Mouse (Mus musculus) heart, embryonic 12.5 days (tissue): ENCODE data around the gene Tet3. TPM values are rescaled to one million over a fixed set of nuclear protein-coding genes. Genes with fewer than 3 reads are reported as not detected.

Experiments used
- ATAC-seq: fragments of 200-750 bp; cut with Nextera tagmentation; 2 replicates; pipeline ENCODE4 v1.8.0; 2017; ENCODE audit warnings: moderate TSS enrichment, moderate library complexity; ENCODE audit not compliant: insufficient number of reproducible peaks, low FRiP score
- H3K27ac ChIP-seq: fragments of 300-500 bp; sonication (generic); 2 replicates; pipeline ENCODE4 v1.5.1; 2016; ENCODE audit warnings: mild to moderate bottlenecking, moderate library complexity; ENCODE audit not compliant: poor library complexity, severe bottlenecking
- H3K27me3 ChIP-seq: fragments of 300-500 bp; sonication (generic); replicated peaks from 2 replicates; pipeline ENCODE4 v1.6.1; 2016; ENCODE audit warnings: mild to moderate bottlenecking, moderate library complexity
- H3K36me3 ChIP-seq: fragments of 300-500 bp; sonication (generic); 2 replicates; pipeline ENCODE4 v1.6.1; 2016; ENCODE audit warnings: mild to moderate bottlenecking, moderate library complexity
- H3K4me1 ChIP-seq: fragments of 300-500 bp; sonication (generic); replicated peaks from 2 replicates; pipeline ENCODE4 v1.6.1; 2016; ENCODE audit warnings: mild to moderate bottlenecking
- H3K4me2 ChIP-seq: fragments of 300-500 bp; sonication (generic); 2 replicates; pipeline ENCODE4 v1.6.1; 2016; ENCODE audit warnings: mild to moderate bottlenecking, moderate library complexity
- H3K4me3 ChIP-seq: fragments of 300-500 bp; sonication (generic); 2 replicates; pipeline ENCODE4 v1.5.1; 2016; ENCODE audit warnings: mild to moderate bottlenecking
- H3K9ac ChIP-seq: fragments of 300-500 bp; sonication (generic); 2 replicates; pipeline ENCODE4 v1.6.1; 2016; ENCODE audit warnings: mild to moderate bottlenecking, moderate library complexity
- H3K9me3 ChIP-seq: fragments of 300-500 bp; sonication (generic); replicated peaks from 2 replicates; pipeline ENCODE4 v1.6.1; 2016; ENCODE audit warnings: mild to moderate bottlenecking, moderate library complexity
- WGBS: fragments of 180-500 bp; shearing (Covaris S2); methylation state at CpG from one replicate; pipeline ENCODE4 v1.1.7; 2016; 5-methylcytosine and 5-hydroxymethylcytosine counted together
- polyA plus RNA-seq: library from polyadenylated mRNA; unstranded; fragments of >200 nt; fragmentation: Nextera tagmentation; extraction: Ambion mirVana; gene quantifications from 2 replicates; pipeline ENCODE4 v1.2.1, GENCODE M21; 2016

Tet3 gene
- polyA plus RNA-seq, 1 experiment from 2014 or later = 31.3 TPM

- no peaks in the 10 kb centered on the region for H3K27me3 ChIP-seq
- no peak overlapping the region for H3K4me3 ChIP-seq
- WGBS = 89% methylated on average over 7 of the region's 7 CpGs
- H3K4me2 ChIP-seq = no peak overlapping the region
- H3K9ac ChIP-seq = no peak overlapping the region
- no peaks in the 10 kb centered on the region for H3K9me3 ChIP-seq
- H3K36me3 ChIP-seq = peaks cover 44% of the 10 kb centered on the region
- H3K4me1 ChIP-seq = peaks cover 6% of the 10 kb centered on the region; the same call in 1 of the 2 replicates
- ATAC-seq = no peak
- H3K27ac ChIP-seq = no peak overlapping the region
Measured at GRCm38 (mm10) chr6:83478628-83479027, 19.7 kb upstream of the Tet3 start.

GRCm38 (mm10) chr6:83478217-83478616 lies 19.3 kb upstream of the Tet3 start:
- no peak for ATAC-seq
- H3K9ac ChIP-seq = no peak overlapping the region
- H3K9me3 ChIP-seq = no peaks in the 10 kb centered on the region
- peaks cover 6% of the 10 kb centered on the region; the same call in 1 of the 2 replicates for H3K4me1 ChIP-seq
- no peak overlapping the region for H3K4me3 ChIP-seq
- H3K4me2 ChIP-seq = no peak overlapping the region
- H3K27me3 ChIP-seq = no peaks in the 10 kb centered on the region
- H3K27ac ChIP-seq = no peak overlapping the region
- peaks cover 43% of the 10 kb centered on the region for H3K36me3 ChIP-seq
- WGBS = 54% methylated on average over 4 of the region's 4 CpGs

- Histone ChIP-seq H3K9me3 (no peaks in the 10 kb centered on the region), H3K27ac (no peak overlapping the region), H3K4me2 (no peak overlapping the region), H3K9ac (no peak overlapping the region), H3K4me1 (peaks cover 6% of the 10 kb centered on the region; the same call in 1 of the 2 replicates), H3K36me3 (peaks cover 18% of the 10 kb centered on the region), H3K27me3 (no peaks in the 10 kb centered on the region), H3K4me3 (no peak overlapping the region)
- ATAC-seq = no peak
- WGBS = 62% methylated on average over 7 of the region's 7 CpGs
Measured at GRCm38 (mm10) chr6:83475431-83475830, 16.5 kb upstream of the Tet3 start.

GRCm38 (mm10) chr6:83473240-83473639 lies 14.4 kb upstream of the Tet3 start:
- no peak for ATAC-seq
- no peak overlapping the region for H3K27ac ChIP-seq
- H3K9ac ChIP-seq = no peak overlapping the region
- H3K27me3 ChIP-seq = no peaks in the 10 kb centered on the region
- no peaks in the 10 kb centered on the region for H3K36me3 ChIP-seq
- H3K9me3 ChIP-seq = no peaks in the 10 kb centered on the region
- no peak overlapping the region for H3K4me3 ChIP-seq
- peaks cover 6% of the 10 kb centered on the region; the same call in 1 of the 2 replicates for H3K4me1 ChIP-seq
- H3K4me2 ChIP-seq = no peak overlapping the region
- 79% methylated on average over 9 of the region's 9 CpGs for WGBS

GRCm38 (mm10) chr6:83471739-83472138 lies 12.9 kb upstream of the Tet3 start:
- Histone ChIP-seq H3K4me1 (peaks cover 6% of the 10 kb centered on the region; the same call in 1 of the 2 replicates), H3K9me3 (no peaks in the 10 kb centered on the region), H3K9ac (no peak overlapping the region), H3K27me3 (no peaks in the 10 kb centered on the region), H3K27ac (no peak overlapping the region), H3K36me3 (no peaks in the 10 kb centered on the region), H3K4me2 (no peak overlapping the region), H3K4me3 (no peak overlapping the region)
- 85% methylated on average over 7 of the region's 7 CpGs for WGBS
- ATAC-seq = no peak

GRCm38 (mm10) chr6:83464011-83464410 lies 5.1 kb upstream of the Tet3 start:
- no peaks in the 10 kb centered on the region for H3K27me3 ChIP-seq
- no peak for ATAC-seq
- no peak overlapping the region for H3K4me2 ChIP-seq
- no peak overlapping the region for H3K27ac ChIP-seq
- H3K4me1 ChIP-seq = peaks cover 16% of the 10 kb centered on the region
- H3K9ac ChIP-seq = no peak overlapping the region
- no peaks in the 10 kb centered on the region for H3K36me3 ChIP-seq
- no peak overlapping the region for H3K4me3 ChIP-seq
- peaks cover 5% of the 10 kb centered on the region; the same call in 1 of the 2 replicates for H3K9me3 ChIP-seq

GRCm38 (mm10) chr6:83456984-83457810 lies 1.7 kb downstream of the Tet3 start:
- Histone ChIP-seq H3K27ac (peak overlapping the region; percentile 91), H3K27me3 (no peaks in the 10 kb centered on the region), H3K4me1 (peaks cover 66% of the 10 kb centered on the region), H3K9ac (peak overlapping the region; percentile 86), H3K36me3 (0 out of 2 replicates have a peak, but pooled peaks cover 7% of the 10 kb centered on the region), H3K4me3 (peak overlapping the region; percentile 77), H3K9me3 (no peaks in the 10 kb centered on the region), H3K4me2 (peak overlapping the region; percentile 79)
- no peak for ATAC-seq
- WGBS = 5% methylated on average over 32 of the region's 33 CpGs

- H3K4me1 ChIP-seq = peaks cover 74% of the 10 kb centered on the region
- H3K36me3 ChIP-seq = 0 out of 2 replicates have a peak, but pooled peaks cover 7% of the 10 kb centered on the region
- H3K27me3 ChIP-seq = no peaks in the 10 kb centered on the region
- H3K27ac ChIP-seq = peak overlapping the region; percentile 91
- H3K4me2 ChIP-seq = peak overlapping the region; percentile 79
- ATAC-seq = peak; percentile 77
- under 1% methylated on average over 77 of the region's 105 CpGs for WGBS
- H3K9ac ChIP-seq = peak overlapping the region; percentile 86
- H3K9me3 ChIP-seq = no peaks in the 10 kb centered on the region
- H3K4me3 ChIP-seq = peak overlapping the region; percentile 77
Measured at GRCm38 (mm10) chr6:83456131-83456983, 2.5 kb downstream of the Tet3 start.

- Histone ChIP-seq H3K9me3 (no peaks in the 10 kb centered on the region), H3K9ac (peak overlapping the region; percentile 86), H3K36me3 (peaks cover 10% of the 10 kb centered on the region; the same call in 1 of the 2 replicates), H3K4me3 (peak overlapping the region; percentile 77), H3K27ac (peak overlapping the region; percentile 91), H3K27me3 (no peaks in the 10 kb centered on the region), H3K4me2 (peak overlapping the region; percentile 79), H3K4me1 (peaks cover 82% of the 10 kb centered on the region)
- under 1% methylated on average over 38 of the region's 41 CpGs for WGBS
- peak; percentile 37 for ATAC-seq
Measured at GRCm38 (mm10) chr6:83455328-83456130, 3.4 kb downstream of the Tet3 start.

GRCm38 (mm10) chr6:83453706-83454105 lies 5.2 kb downstream of the Tet3 start:
- Histone ChIP-seq H3K36me3 (peaks cover 10% of the 10 kb centered on the region; the same call in 1 of the 2 replicates), H3K9ac (peak overlapping the region; percentile 28; the same call in 1 of the 2 replicates), H3K27ac (no peak overlapping the region)

More at GRCm38 (mm10) chr6:83453706-83454105, 5.2 kb downstream of the Tet3 start:
- ATAC-seq = no peak
- peak overlapping the region; percentile 79 for H3K4me2 ChIP-seq
- no peaks in the 10 kb centered on the region for H3K27me3 ChIP-seq
- H3K4me3 ChIP-seq = peak overlapping the region; percentile 21
- WGBS = 54% methylated on average over 11 of the region's 11 CpGs
- H3K9me3 ChIP-seq = no peaks in the 10 kb centered on the region
- peaks cover 82% of the 10 kb centered on the region for H3K4me1 ChIP-seq
